Mouse (Mus musculus): ENCODE results near the gene Car8. TPM values are rescaled to one million over a fixed set of nuclear protein-coding genes. Genes with fewer than 3 reads are reported as not detected.

Gene Car8
- total RNA-seq, 2 experiments from 2014 or later = 1.5 to 2.3 TPM

Small RNA genes within 50 kb of the gene (microRNA-seq; reads per million reads assigned to microRNA genes)
- gene Gm25355 = 0 reads per million in 2 experiments

Measured in gastrocnemius, postnatal 14 days (tissue).